Mouse (Mus musculus) thymus, adult 18-20 months (tissue): ENCODE data around the gene Cep72.
"Not testable (repeated sequence)": the region's sequence is repeated elsewhere in the genome, so short reads cannot be mapped to it uniquely, and the experiment has no call there.

Experiments used
- DNase-seq, 2 experiments: peaks; one replicate each; pipeline ENCODE4 v3.0.0; 2022; ENCODE audit warnings: mixed read lengths in 2 of 2

Gene Cep72

DNA sequence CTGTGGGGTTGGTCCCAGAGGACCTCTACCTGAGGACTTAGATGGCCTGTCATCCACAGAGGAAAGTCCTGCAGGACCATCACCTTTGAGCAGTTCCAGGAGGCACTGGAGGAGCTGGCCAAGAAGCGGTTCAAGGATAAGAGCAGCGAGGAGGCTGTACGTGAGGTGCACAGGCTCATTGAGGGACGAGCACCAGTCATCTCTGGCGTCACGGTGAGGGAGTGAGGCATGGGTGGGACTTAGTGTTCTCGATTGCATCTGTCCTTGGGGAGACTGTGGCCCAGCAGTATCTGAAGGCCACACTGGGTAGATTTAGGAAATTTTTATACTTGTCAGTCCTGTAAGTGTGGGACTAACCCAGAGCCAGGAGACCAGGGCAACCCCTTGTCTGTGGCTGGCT, 31.4 kb downstream of the Cep72 start:
- no peak for DNase-seq

GRCm38 (mm10) chr13:74029013-74029412, 33.1 kb downstream of the Cep72 start:
- no peak for DNase-seq

DNA sequence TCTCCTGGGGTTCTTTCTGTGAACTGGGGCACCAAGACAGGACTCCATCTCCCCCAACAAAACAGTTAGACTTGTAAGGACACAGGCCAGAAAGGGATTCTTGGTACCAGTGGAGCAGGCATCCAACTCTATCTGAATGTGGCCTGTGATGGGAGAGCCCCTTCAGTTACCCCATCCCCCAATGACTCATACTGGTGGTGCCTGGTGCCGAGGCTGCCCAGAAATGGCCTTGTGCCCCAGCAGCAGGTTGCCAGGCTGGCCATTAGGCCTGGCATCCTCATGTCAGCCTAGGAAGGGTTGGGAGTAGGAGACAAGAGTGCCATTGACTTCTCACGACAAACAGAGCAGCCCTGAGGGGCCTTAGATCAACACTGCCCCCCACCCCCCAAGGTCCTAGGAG, 34.0 kb downstream of the Cep72 start:
- no peak for DNase-seq

GRCm38 (mm10) chr13:74026215-74026614, 35.9 kb downstream of the Cep72 start:
- no peak for DNase-seq

- no peak for DNase-seq
Measured at GRCm38 (mm10) chr13:74025151-74026081, 36.7 kb downstream of the Cep72 start.

GRCm38 (mm10) chr13:74019006-74019405, 43.1 kb downstream of the Cep72 start:
- not testable (repeated sequence) for DNase-seq

- no peak for DNase-seq
Measured at GRCm38 (mm10) chr13:74017426-74017825, 44.7 kb downstream of the Cep72 start.

DNA sequence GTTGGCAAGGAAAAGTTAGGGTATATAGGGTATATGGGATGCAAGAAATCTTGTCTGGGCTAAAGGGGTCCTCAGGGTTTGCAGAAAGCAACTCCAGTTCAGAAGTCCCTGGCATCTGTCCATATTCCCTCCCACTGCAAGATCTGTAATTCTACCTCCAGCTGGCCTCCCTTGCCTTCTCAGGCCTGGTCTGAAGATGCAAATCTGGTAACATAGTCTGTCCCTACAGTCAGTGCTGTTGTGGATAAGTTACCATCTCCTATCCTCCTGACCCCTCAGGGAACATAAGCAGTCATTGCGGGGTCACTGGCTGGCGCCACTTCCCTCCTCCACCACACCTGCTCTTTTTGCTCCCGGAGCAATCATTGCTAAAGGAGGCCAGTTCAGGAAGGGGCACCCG, 46.2 kb downstream of the Cep72 start:
- no peak for DNase-seq

GRCm38 (mm10) chr13:74010678-74011077, 51.4 kb downstream of the Cep72 start:
- DNase-seq = no peak

GRCm38 (mm10) chr13:74009791-74010614, 52.1 kb downstream of the Cep72 start:
- DNase-seq = peak; percentile 28 to 36

- DNase-seq = peak; percentile 82 to 85
Measured at GRCm38 (mm10) chr13:74008948-74009718, 53.0 kb downstream of the Cep72 start, which contains the start of gene Tppp. Gene Tppp, plus strand, starts transcription at chr13:74009407.

GRCm38 (mm10) chr13:74008216-74008615, 53.9 kb downstream of the Cep72 start:
- not testable (repeated sequence) for DNase-seq

DNA sequence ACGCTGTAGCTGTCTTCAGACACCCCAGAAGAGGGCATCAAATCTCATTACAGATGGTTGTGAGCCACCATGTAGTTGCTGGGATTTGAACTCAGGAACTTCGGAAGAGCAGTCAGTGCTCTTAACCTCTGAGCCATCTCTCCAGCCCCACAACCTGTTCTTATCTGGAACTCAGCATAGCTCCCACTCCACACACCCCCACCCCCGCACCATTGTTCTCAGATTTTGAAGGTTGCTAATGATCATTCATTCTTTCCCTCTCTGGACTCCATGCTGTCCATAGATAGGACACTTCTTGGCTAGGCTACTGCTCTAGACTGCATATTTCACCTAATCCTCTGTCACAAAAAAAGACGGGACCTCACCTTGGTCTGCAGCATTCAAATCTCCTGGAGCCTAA, 55.2 kb downstream of the Cep72 start:
- DNase-seq = not testable (repeated sequence)

- no peak for DNase-seq
Measured at GRCm38 (mm10) chr13:74001492-74001891, 60.6 kb downstream of the Cep72 start.

GRCm38 (mm10) chr13:74000961-74001360, 61.1 kb downstream of the Cep72 start:
- no peak for DNase-seq

- no peak for DNase-seq
Measured at GRCm38 (mm10) chr13:74000519-74000918, 61.6 kb downstream of the Cep72 start.

DNA sequence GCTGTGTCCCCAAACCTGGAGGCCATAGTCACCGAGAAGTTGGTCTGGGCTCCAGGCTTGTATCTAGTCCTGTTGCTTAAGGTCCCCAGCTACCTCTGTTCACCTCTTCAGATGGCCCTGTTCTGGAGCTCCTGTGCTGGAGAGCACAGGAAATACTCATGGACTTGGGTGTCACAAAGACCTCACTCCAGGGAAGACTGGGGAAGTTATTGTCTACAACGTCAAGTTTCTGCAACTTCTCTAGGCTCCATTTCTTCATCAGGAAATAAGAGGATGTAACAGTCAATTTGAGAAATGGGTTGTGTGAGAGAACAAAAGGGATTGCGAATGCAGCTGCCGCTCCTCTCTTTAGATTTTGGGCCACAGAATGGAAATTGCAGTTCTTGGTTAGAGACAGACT, 65.6 kb downstream of the Cep72 start:
- DNase-seq = no peak

GRCm38 (mm10) chr13:73991267-73991666, 70.8 kb downstream of the Cep72 start:
- DNase-seq = no peak

- no peak for DNase-seq
Measured at GRCm38 (mm10) chr13:73990761-73991160, 71.3 kb downstream of the Cep72 start.

- no peak for DNase-seq
Measured at GRCm38 (mm10) chr13:73990325-73990724, 71.8 kb downstream of the Cep72 start.
